Mouse (Mus musculus) thymus, adult 2 months (tissue): Measurements from ENCODE around the gene Gata5.

Source experiments
- CTCF ChIP-seq: fragments of 200-500 bp; IDR thresholded peaks from 2 replicates; pipeline ENCODE4 v1.5.1; 2012; ENCODE audit warnings: mild to moderate bottlenecking, control low read depth, low read length, moderate library complexity, borderline replicate concordance; ENCODE audit not compliant: control insufficient read depth, poor library complexity, insufficient read depth; ENCODE audit errors: extremely low read depth
- POLR2A ChIP-seq: fragments of 200-500 bp; IDR thresholded peaks from 2 replicates; pipeline ENCODE4 v1.6.1; 2012; ENCODE audit warnings: mild to moderate bottlenecking, low read length, control low read depth, moderate library complexity; ENCODE audit not compliant: control insufficient read depth, poor library complexity, insufficient read depth; ENCODE audit errors: extremely low read depth

- TF ChIP-seq CTCF = no peak
- TF ChIP-seq POLR2A = no peak
Observed at GRCm38 (mm10) chr2:180303468-180303867, 31.0 kb downstream of the Gata5 start.
